Mouse (Mus musculus) lung, embryonic 14.5 days (tissue): ENCODE measurements around the gene Pard6a. TPM values are rescaled to one million over a fixed set of nuclear protein-coding genes. Genes with fewer than 3 reads are reported as not detected.
A peak's percentile ranks its signal among the peaks of the same experiment; 100 is the strongest.

Experiments used
- ATAC-seq: fragments of 200-750 bp; cut with Nextera tagmentation; 2 replicates; pipeline ENCODE4 v1.8.0; 2017; ENCODE audit warnings: mild to moderate bottlenecking, moderate TSS enrichment, moderate library complexity; ENCODE audit not compliant: insufficient read depth
- DNase-seq: peaks from one replicate; pipeline ENCODE4 v3.0.0-alpha.2; 2015
- H3K27ac ChIP-seq: fragments of 300-500 bp; sonication (generic); 2 replicates; pipeline ENCODE4 v1.5.1; 2014; ENCODE audit warnings: low read depth, mild to moderate bottlenecking, moderate library complexity
- H3K27me3 ChIP-seq: fragments of 300-500 bp; sonication (generic); 2 replicates; pipeline ENCODE4 v1.6.1; 2014; ENCODE audit warnings: low read length, control low read depth; ENCODE audit not compliant: insufficient read depth
- H3K36me3 ChIP-seq: fragments of 300-500 bp; sonication (generic); 2 replicates; pipeline ENCODE4 v1.6.1; 2014; ENCODE audit warnings: control low read depth; ENCODE audit not compliant: insufficient read depth
- H3K4me1 ChIP-seq: fragments of 300-500 bp; sonication (generic); 2 replicates; pipeline ENCODE4 v1.6.1; 2014; ENCODE audit warnings: antibody characterized with exemption, control low read depth; ENCODE audit not compliant: insufficient read depth
- H3K4me2 ChIP-seq: fragments of 300-500 bp; sonication (generic); 2 replicates; pipeline ENCODE4 v1.6.1; 2014; ENCODE audit warnings: mild to moderate bottlenecking
- H3K4me3 ChIP-seq: fragments of 300-500 bp; sonication (generic); 2 replicates; pipeline ENCODE4 v1.5.1; 2014; ENCODE audit warnings: low read depth, low read length
- H3K9ac ChIP-seq: fragments of 300-500 bp; sonication (generic); 2 replicates; pipeline ENCODE4 v1.6.1; 2014
- H3K9me3 ChIP-seq: fragments of 300-500 bp; sonication (generic); 2 replicates; pipeline ENCODE4 v1.6.1; 2016; ENCODE audit warnings: low read depth, low read length, control low read depth
- CTCF ChIP-seq: IDR thresholded peaks from 2 replicates; pipeline ENCODE4 v1.5.1; 2016; ENCODE audit warnings: antibody characterized with exemption, low read depth
- WGBS: fragments of 180-500 bp; shearing (Covaris S2); extraction: QIAGEN DNeasy Blood & Tissue Kit; methylation state at CpG from one replicate; pipeline ENCODE4 v1.1.7; 2014; 5-methylcytosine and 5-hydroxymethylcytosine counted together
- polyA plus RNA-seq: library from polyadenylated mRNA; unstranded; fragments of >200 nt; fragmentation: Nextera tagmentation; extraction: Ambion mirVana; gene quantifications from 2 replicates; pipeline ENCODE4 v1.2.1, GENCODE M21; 2014

Gene Pard6a
- polyA plus RNA-seq, 1 experiment from 2014 or later: 13.6 TPM

- no peak for TF ChIP-seq CTCF
Measured at GRCm38 (mm10) chr8:105708675-105709074, 7.7 kb downstream of the Pard6a start.

GRCm38 (mm10) chr8:105709317-105709716, 8.4 kb downstream of the Pard6a start:
- TF ChIP-seq CTCF: no peak
- Histone ChIP-seq H3K9me3 (no peaks in the 10 kb centered on the region), H3K4me2 (no peak overlapping the region), H3K36me3 (peaks cover 2% of the 10 kb centered on the region; the same call in 1 of the 2 replicates), H3K27ac (no peak overlapping the region), H3K27me3 (no peaks in the 10 kb centered on the region), H3K9ac (no peak overlapping the region), H3K4me1 (peaks cover 4% of the 10 kb centered on the region; the same call in 1 of the 2 replicates), H3K4me3 (no peak overlapping the region)
- DNase-seq (no peak), ATAC-seq (no peak)
- 70% methylated on average over 14 of the region's 14 CpGs for WGBS

More at GRCm38 (mm10) chr8:105708675-105709074, 7.7 kb downstream of the Pard6a start:
- no peaks in the 10 kb centered on the region for H3K27me3 ChIP-seq
- ATAC-seq: peak; percentile 0; the same call in 1 of the 2 replicates
- peaks cover 9% of the 10 kb centered on the region for H3K36me3 ChIP-seq
- no peaks in the 10 kb centered on the region for H3K9me3 ChIP-seq
- H3K9ac ChIP-seq: no peak overlapping the region
- 89% methylated on average over 8 of the region's 8 CpGs for WGBS
- peaks cover 4% of the 10 kb centered on the region; the same call in 1 of the 2 replicates for H3K4me1 ChIP-seq
- no peak overlapping the region for H3K27ac ChIP-seq
- DNase-seq: no peak
- no peak overlapping the region for H3K4me2 ChIP-seq
- H3K4me3 ChIP-seq: no peak overlapping the region

GRCm38 (mm10) chr8:105712286-105712685, 11.3 kb downstream of the Pard6a start:
- TF ChIP-seq CTCF: no peak
- no peaks in the 10 kb centered on the region for H3K9me3 ChIP-seq
- no peak overlapping the region for H3K4me3 ChIP-seq
- no peak for DNase-seq
- no peaks in the 10 kb centered on the region for H3K27me3 ChIP-seq
- no peak for ATAC-seq
- no peak overlapping the region for H3K27ac ChIP-seq
- peaks cover 11% of the 10 kb centered on the region for H3K36me3 ChIP-seq
- peaks cover 1% of the 10 kb centered on the region; the same call in 1 of the 2 replicates for H3K4me1 ChIP-seq
- WGBS: 76% methylated on average over 3 of the region's 3 CpGs
- no peak overlapping the region for H3K9ac ChIP-seq
- no peak overlapping the region for H3K4me2 ChIP-seq

GRCm38 (mm10) chr8:105714139-105714538, 13.2 kb downstream of the Pard6a start:
- H3K4me3 ChIP-seq: no peak overlapping the region
- H3K9ac ChIP-seq: no peak overlapping the region
- no peaks in the 10 kb centered on the region for H3K4me1 ChIP-seq
- H3K9me3 ChIP-seq: no peaks in the 10 kb centered on the region
- no peak overlapping the region for H3K27ac ChIP-seq
- ATAC-seq (peak; percentile 53), DNase-seq (peak; percentile 97)
- H3K27me3 ChIP-seq: no peaks in the 10 kb centered on the region
- peak; percentile 89 for TF ChIP-seq CTCF
- no peak overlapping the region for H3K4me2 ChIP-seq
- H3K36me3 ChIP-seq: peaks cover 12% of the 10 kb centered on the region
- 3% methylated on average over 3 of the region's 3 CpGs for WGBS

GRCm38 (mm10) chr8:105715042-105715441, 14.1 kb downstream of the Pard6a start:
- ATAC-seq: no peak
- Histone ChIP-seq H3K4me3 (no peak overlapping the region), H3K4me1 (no peaks in the 10 kb centered on the region), H3K27ac (peak overlapping the region; percentile 54; the same call in 1 of the 2 replicates), H3K4me2 (no peak overlapping the region), H3K27me3 (no peaks in the 10 kb centered on the region), H3K9ac (no peak overlapping the region), H3K36me3 (peaks cover 12% of the 10 kb centered on the region), H3K9me3 (no peaks in the 10 kb centered on the region)
- 57% methylated on average over 6 of the region's 6 CpGs for WGBS
- DNase-seq: peak; percentile 71
- no peak for TF ChIP-seq CTCF

- H3K4me1 ChIP-seq: no peaks in the 10 kb centered on the region
- H3K9me3 ChIP-seq: no peaks in the 10 kb centered on the region
- H3K4me2 ChIP-seq: no peak overlapping the region
- no peaks in the 10 kb centered on the region for H3K27me3 ChIP-seq
- WGBS: 93% methylated on average over 15 of the region's 15 CpGs
- peaks cover 12% of the 10 kb centered on the region for H3K36me3 ChIP-seq
- no peak for TF ChIP-seq CTCF
- no peak overlapping the region for H3K27ac ChIP-seq
- no peak overlapping the region for H3K9ac ChIP-seq
- H3K4me3 ChIP-seq: no peak overlapping the region
- ATAC-seq: no peak
- DNase-seq: no peak
Measured at GRCm38 (mm10) chr8:105716302-105716945, 15.5 kb downstream of the Pard6a start.

GRCm38 (mm10) chr8:105719637-105720036, 18.7 kb downstream of the Pard6a start:
- Histone ChIP-seq H3K9ac (no peak overlapping the region), H3K4me1 (no peaks in the 10 kb centered on the region), H3K4me2 (no peak overlapping the region), H3K9me3 (no peaks in the 10 kb centered on the region), H3K36me3 (peaks cover 22% of the 10 kb centered on the region), H3K4me3 (no peak overlapping the region), H3K27me3 (no peaks in the 10 kb centered on the region), H3K27ac (no peak overlapping the region)
- no peak for TF ChIP-seq CTCF
- ATAC-seq: no peak
- WGBS: 76% methylated on average over 4 of the region's 4 CpGs
- DNase-seq: no peak
